Mouse (Mus musculus): ENCODE results near the gene Pde6h. TPM values are rescaled to one million over a fixed set of nuclear protein-coding genes. Genes with fewer than 3 reads are reported as not detected.

Gene Pde6h
- total RNA-seq, 2 experiments from 2014 or later: not detected

GRCm38 (mm10) chr6:136983201-136983600, 59.6 kb downstream of the Pde6h start:
- DNase-seq: no peak

DNA sequence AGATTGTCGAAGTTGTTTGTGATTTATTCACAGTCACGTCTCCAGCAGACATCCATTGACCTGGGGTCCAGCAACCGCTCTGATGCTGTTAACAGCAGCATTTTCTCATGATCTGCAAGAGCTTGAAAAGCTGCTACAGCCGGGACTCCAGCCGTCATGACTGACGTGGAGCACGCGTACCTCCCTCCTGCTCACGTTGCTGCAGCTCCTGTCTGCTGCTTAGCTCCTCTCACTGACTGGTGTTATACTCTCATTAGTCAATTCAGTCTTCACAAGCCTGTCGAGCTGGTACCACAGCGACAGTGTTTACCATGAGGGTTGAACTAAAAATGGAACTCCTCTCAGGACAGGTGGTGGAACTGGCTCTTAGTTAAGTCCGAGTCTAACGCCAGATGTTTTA, 62.4 kb downstream of the Pde6h start:
- no peak for DNase-seq

GRCm38 (mm10) chr6:136986718-136987117, 63.1 kb downstream of the Pde6h start:
- DNase-seq: no peak

DNA sequence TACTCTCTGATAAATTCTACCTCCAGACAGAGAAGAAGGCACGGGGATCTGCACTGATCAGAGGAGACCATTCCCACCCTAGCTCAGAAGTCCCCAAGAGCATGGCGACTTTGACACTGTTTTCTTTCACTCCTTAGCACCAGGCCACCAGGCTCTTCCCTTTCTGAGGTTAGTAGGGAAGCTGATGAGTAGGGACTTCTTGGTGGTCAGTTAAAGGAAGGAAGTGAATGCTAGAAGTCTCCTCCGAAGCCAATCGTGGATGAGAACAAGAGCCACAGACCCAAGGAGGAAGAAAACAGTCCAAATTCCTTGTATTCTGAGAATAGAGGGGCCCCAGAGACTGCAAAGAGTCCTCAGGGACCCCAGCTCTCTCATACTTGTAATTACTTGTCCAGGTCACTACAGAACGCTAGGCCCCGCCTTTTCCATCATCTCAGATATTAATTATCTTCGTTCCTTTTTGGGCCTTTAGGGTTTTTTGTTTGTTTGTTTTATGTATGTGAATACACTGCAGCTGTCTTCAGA, 65.0 kb downstream of the Pde6h start:
- DNase-seq: peak in 1 of 2 experiments; percentile 38

DNA sequence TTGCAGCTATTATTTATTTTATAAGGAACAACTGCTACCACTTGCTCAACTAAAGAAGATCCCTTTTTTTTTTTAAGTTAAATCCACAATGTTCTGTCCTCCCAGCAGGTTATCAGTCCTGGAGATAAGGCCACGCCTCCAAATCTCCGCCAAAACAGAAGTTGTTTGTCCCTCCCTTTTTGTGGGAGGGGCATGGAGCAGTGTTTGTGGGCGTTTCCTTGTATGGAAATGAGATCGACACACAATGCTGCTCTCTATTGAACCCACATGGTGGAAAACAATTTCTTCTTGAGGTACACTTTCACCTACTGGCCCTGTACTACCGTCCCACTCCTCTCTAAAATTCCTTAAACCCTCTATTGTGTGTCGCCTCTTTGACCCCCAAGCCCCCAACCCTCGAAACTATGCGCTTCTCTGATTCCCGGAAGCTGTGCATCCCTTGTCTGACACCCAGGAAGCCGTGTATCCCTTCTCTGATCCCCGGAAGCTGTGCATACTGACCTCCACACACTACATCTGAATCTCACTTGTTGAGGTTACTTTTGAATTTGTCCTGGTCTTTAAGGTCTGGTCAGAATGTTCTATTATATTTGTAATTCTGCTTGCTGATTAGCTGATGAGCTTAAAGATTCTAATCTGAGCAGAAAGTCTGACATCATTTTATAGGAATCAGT, 66.3 kb downstream of the Pde6h start:
- DNase-seq: peak in 1 of 2 experiments; percentile 49

DNA sequence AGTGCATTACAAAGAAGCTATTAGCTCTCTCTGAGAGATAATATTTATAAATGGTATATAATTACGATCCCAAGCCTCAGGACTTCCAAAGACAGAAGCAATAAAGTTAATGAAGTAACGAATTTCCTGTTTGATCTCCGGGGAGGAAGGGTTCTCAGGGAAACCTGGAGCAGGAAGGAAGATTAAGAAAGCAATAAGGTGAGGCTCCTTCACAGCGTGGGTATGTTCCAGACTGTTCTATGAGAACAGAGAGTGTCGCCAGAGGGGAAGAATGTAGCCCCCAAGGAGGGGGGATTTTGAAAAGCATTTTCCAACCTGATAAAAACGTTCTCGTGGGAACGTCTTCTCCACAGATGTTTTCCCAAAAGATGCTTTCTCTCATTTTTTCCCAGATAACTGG, 66.9 kb downstream of the Pde6h start:
- DNase-seq: peak in 1 of 2 experiments; percentile 31

GRCm38 (mm10) chr6:136993574-136993973, 69.9 kb downstream of the Pde6h start:
- no peak for DNase-seq

DNA sequence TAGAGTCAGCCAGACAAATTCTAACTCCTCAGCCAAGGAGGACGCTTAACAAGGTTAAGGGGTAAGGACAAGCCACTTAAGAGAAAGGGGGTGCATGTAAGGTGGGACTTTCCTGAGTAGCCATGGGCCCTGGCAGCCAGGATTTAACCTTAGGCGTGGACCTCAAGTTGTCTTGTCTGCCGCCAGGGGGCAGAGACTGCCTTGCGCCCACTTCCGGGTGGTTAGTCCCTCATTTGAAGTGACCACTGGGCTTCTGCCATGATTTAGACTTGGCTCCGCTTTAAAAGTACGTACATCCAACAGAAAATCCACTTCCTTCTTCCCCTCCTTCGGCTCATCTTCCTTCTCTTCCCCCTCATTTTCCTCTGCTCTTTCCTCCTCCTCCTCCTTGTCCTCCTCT, 71.9 kb downstream of the Pde6h start:
- no peak for DNase-seq

- DNase-seq: no peak
These were observed 72.7 kb downstream of the Pde6h start for GRCm38 (mm10) chr6:136996336-136996735.

DNA sequence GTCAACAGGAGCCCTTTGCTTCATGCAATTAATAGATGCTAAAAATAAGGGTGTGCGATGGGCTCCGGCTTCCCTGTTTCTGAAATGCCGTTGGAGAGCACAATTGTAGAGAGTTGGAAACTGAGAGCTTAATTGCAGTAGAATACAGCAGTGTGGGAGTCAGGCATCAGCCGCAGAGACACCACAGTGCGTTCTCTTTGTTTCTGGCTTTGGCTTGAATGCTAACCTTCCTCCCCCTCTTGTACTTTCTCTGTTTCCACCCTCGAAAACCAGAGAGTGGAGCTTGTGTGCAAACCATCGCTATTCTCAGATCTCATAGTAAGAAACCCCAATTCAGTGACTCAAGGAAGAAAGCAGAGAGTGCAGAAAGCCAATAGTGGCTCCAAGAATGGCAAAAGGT, 74.5 kb downstream of the Pde6h start:
- no peak for DNase-seq

DNA sequence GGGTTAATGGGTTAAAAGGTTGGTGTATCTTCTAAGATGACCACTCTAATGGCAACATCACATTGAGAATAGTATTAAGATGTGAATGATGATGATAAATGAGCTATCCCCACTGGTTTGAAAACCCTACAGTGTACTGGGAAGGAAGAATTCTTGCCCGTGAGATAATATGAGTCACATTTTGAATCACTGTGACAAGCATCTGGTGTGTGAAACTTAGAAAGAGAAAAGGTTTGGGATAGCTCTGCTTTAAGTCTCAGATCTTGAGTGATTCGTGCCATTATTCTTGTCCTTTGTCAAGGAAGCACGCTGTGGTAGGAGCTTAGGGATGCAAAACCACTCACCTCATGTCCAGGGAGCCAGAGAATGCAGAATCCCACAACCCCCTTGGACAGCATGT, 75.4 kb downstream of the Pde6h start:
- DNase-seq: no peak

DNA sequence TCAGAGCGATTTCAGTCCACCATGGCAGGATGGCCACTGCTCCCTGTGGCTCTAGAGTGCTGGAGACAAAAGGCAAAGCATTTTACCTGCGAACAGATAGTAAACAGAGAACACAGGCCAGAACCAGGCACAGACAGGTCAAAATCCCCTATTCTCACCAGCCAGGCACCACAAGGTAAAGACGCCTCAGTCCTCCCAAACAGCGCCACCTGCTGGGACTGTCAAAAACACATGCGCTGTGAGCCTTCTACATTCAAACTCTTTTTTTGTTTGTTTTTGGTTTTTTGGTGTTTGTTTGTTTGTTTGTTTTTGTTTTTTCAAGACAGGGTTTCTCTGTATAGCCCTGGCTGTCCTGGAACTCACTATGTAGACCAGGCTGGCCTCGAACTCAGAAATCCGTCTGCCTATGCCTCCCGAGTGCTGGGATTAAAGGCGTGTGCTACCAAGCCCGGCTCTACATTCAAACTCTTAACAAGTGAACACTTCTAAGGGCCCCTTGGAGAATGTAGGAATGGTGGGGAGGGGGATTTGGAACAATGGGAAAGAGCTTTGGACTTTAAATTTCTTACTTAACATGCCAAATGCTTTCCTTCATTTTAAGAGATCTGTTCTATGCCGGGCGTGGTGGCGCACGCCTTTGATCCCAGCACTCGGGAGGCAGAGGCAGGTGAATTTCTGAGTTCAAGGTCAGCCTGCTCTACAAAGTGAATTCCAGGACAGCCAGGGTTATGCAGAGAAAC, 76.2 kb downstream of the Pde6h start:
- DNase-seq: no peak

- DNase-seq: no peak
These were observed 77.1 kb downstream of the Pde6h start for GRCm38 (mm10) chr6:137000706-137001105.

- DNase-seq: no peak
These were observed 77.9 kb downstream of the Pde6h start for GRCm38 (mm10) chr6:137001267-137002168.

DNA sequence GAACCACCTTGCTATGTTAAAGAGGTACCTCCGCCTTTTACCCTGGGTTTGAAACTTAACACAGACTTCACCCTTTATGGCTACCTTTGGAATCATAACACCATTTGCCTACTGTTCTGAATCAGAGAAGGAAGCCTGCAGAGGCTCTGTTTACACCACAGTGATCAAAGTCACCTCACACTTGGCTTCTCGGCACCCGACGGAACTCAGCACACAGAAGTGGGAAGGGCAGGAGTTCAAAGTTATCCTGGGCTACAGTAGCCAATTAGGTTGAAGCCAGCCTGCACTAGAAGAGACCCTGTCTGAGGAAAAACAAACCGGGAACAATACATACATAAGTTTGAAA, 78.5 kb downstream of the Pde6h start:
- DNase-seq: no peak

- DNase-seq: no peak
These were observed 80.7 kb downstream of the Pde6h start for GRCm38 (mm10) chr6:137004359-137004758.

- no peak for DNase-seq
These were observed 87.6 kb downstream of the Pde6h start for GRCm38 (mm10) chr6:137011187-137011586.

DNA sequence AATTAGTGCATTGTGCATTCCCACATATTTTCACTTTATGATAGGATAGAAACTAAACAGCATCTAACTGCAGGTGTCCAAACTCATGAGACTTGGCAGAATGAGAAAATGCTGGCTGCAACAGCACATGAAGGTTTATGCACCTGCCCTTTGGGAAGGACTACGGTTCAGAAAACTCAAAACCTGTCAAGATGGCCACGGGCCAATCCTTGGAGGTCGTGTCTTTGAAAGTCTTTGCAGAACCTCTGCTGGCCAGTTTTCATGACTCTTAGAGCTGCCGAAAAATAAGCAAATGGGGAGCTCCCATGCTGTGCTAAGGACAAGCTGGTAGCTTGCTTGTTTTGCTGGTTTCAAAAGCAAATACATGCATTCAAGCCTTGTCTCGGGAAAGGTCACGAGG, 90.7 kb downstream of the Pde6h start:
- no peak for DNase-seq

DNA sequence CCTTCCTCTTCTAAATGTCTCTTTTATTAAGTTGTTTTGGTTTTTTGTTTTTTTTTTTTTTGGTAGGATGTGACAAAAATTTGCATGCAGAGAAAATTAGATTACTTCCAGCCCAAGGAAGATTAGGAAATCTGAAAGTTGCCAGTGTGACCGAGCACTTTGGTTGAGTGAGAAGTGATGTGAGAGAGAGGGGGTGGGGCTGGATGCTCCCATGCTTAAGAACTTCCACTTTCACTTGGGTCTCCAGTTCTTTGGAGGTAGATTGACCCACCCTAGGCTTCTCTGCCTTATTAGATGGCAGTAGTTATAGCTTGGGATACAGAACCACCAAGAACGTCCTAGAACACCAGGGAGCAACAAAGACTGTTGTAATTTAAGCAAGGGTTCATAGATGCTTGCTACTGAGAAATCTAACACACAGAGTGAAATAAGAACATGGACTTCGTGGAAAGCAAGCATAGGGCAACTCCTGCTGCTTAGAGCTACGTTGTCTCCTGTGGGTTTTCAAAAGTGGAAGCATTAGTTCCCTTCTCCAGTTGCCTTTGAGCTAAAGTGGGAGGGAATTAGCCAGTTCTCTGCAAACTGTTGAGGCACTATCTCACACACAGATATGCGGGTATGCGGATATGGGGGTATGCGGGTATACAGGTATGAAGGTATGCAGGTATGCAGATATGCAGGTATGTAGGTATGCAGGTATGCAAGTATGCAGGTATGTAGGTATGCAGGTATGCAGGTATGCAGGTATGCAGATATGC, 93.8 kb downstream of the Pde6h start:
- no peak for DNase-seq
